Mouse (Mus musculus): ENCODE results near the gene Hmox1. TPM values are rescaled to one million over a fixed set of nuclear protein-coding genes. Genes with fewer than 3 reads are reported as not detected.

Gene Hmox1
- polyA plus RNA-seq, 1 experiment from 2014 or later, result 25.8 TPM

DNA sequence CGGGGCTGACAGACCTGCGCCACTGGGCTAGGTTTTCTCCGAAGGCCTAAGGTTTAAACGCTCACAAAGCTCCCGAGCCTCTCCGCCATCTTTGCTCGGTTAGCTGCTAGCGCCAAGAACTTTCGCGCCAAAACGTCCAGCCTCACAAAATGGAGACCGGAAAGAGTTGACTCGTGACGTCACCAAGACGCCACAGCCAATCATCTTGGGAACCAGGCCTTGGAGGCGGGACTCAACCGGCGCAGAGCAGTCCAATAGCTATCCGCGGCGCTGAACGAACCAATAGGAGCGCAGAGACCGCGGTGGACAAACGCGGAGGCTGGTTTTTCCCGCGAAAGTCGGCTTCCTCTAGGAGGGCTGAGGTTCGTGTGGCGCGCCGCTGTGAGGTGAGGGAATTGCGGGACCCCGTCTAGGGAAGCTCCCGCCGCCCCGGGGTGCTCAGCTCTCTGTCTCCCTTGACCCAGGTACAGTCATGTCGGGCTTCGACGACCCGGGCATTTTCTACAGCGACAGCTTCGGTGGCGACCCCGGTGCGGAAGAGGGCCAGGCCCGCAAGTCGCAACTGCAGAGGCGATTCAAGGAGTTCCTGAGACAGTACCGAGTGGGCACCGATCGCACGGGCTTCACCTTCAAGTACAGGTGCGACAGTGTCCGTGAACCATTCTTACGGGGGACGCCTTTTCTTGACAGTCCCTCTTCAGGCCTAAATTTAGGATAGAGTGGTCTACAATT lies 16.0 kb downstream of the Hmox1 start, which contains the start of gene Mcm5:
Mcm5 (plus strand) TSS at position 334 of the 732 bp plus-strand sequence.
- Histone ChIP-seq H3K27me3 (ENCODE audit: control insufficient read depth, insufficient read depth, low read length) (no peaks in the 10 kb centered on the region), H3K4me2 (ENCODE audit: low read depth, low read length) (peak within 1 kb of the TSS; percentile 86), H3K27ac (ENCODE audit: low read length) (peak within 1 kb of the TSS; percentile 86), H3K9ac (ENCODE audit: low read length) (peak within 1 kb of the TSS; percentile 94), H3K4me3 (replicated peaks; ENCODE audit: low read length) (peak within 1 kb of the TSS; percentile 91), H3K4me1 (ENCODE audit: control insufficient read depth, insufficient read depth, low read length) (peaks cover 16% of the 10 kb centered on the region), H3K36me3 (ENCODE audit: control insufficient read depth, insufficient read depth, low read length) (peaks cover 17% of the 10 kb centered on the region; the same call in 1 of the 2 replicates), H3K9me3 (replicated peaks; ENCODE audit: control insufficient read depth, low read length) (no peaks in the 10 kb centered on the region)
- under 1% methylated on average over 59 of the region's 59 CpGs for WGBS
- ATAC-seq (ENCODE audit: insufficient read depth, low FRiP score), result peak; percentile 98

DNA sequence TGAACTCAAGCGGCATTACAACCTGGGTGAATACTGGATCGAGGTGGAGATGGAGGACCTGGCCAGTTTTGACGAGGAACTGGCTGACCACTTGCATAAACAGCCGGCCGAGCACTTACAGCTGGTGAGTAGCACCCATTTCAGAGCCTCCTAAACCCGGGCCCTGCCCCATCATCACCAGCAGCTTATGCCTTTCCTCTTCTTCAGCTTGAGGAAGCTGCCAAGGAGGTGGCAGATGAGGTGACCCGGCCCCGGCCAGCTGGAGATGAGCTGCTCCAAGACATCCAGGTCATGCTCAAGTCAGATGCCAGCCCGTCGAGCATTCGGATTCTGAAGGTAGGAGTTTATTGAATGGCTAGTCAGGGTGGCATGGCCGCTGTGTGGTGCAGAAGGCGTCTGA lies 16.7 kb downstream of the Hmox1 start:
- H3K4me2 ChIP-seq (ENCODE audit: low read depth, low read length), result peak overlapping the region; percentile 86
- H3K27ac ChIP-seq (ENCODE audit: low read length), result no peak overlapping the region
- no peak for ATAC-seq (ENCODE audit: insufficient read depth, low FRiP score)
- no peaks in the 10 kb centered on the region for H3K9me3 ChIP-seq (replicated peaks; ENCODE audit: control insufficient read depth, low read length)
- peaks cover 16% of the 10 kb centered on the region for H3K4me1 ChIP-seq (ENCODE audit: control insufficient read depth, insufficient read depth, low read length)
- H3K4me3 ChIP-seq (replicated peaks; ENCODE audit: low read length), result peak overlapping the region; percentile 91
- H3K27me3 ChIP-seq (ENCODE audit: control insufficient read depth, insufficient read depth, low read length), result no peaks in the 10 kb centered on the region
- H3K36me3 ChIP-seq (ENCODE audit: control insufficient read depth, insufficient read depth, low read length), result peaks cover 19% of the 10 kb centered on the region; the same call in 1 of the 2 replicates
- peak overlapping the region; percentile 86 for H3K9ac ChIP-seq (ENCODE audit: low read length)
- WGBS, result 8% methylated on average over 13 of the region's 13 CpGs

DNA sequence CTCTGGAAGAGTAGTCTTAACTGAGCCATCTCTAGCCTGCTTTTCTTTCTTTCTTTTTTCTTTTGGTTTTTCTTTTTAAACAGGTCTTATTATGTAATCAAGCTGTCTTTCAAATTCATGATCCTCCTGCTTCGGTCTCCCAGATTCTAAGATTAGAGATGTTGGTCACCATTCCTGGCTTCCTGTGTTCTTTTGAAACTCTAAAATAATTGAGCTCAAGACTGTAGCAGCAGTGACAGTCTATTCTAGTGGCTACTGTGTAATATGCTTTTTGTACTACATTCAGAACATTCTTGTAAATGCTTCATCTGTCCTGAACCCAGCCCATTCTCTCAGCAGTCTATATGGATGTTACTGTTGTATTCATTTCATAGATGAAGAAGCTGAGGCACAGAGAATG lies 25.1 kb downstream of the Hmox1 start:
- H3K27ac ChIP-seq (ENCODE audit: low read length), result no peak overlapping the region
- WGBS, result 95% methylated on average over 1 of the region's 1 CpGs
- peaks cover 44% of the 10 kb centered on the region for H3K36me3 ChIP-seq (ENCODE audit: control insufficient read depth, insufficient read depth, low read length)
- no peak overlapping the region for H3K9ac ChIP-seq (ENCODE audit: low read length)
- ATAC-seq (ENCODE audit: insufficient read depth, low FRiP score), result no peak
- no peaks in the 10 kb centered on the region for H3K4me1 ChIP-seq (ENCODE audit: control insufficient read depth, insufficient read depth, low read length)
- no peaks in the 10 kb centered on the region for H3K27me3 ChIP-seq (ENCODE audit: control insufficient read depth, insufficient read depth, low read length)
- H3K9me3 ChIP-seq (replicated peaks; ENCODE audit: control insufficient read depth, low read length), result no peaks in the 10 kb centered on the region
- H3K4me3 ChIP-seq (replicated peaks; ENCODE audit: low read length), result no peak overlapping the region
- H3K4me2 ChIP-seq (ENCODE audit: low read depth, low read length), result no peak overlapping the region

DNA sequence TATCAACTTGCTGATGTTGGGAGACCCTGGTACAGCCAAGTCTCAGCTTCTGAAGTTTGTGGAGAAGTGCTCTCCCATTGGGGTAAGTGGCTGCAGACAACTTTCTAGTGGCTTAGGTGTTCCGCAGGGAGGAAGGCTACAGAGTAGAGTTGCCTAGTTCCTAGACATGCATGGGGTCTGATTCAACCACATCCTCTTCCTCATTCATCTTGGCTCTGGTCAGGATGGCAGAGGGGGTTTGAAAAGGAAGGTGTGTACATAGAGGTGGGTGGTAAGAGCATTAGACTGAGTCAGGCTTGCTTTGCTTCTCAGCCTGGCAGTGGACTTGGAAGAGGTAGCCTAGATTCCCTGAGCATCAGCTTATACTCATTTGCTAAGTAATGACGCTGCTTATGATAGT lies 25.9 kb downstream of the Hmox1 start:
- no peaks in the 10 kb centered on the region for H3K27me3 ChIP-seq (ENCODE audit: control insufficient read depth, insufficient read depth, low read length)
- WGBS, result 95% methylated on average over 2 of the region's 2 CpGs
- no peak for ATAC-seq (ENCODE audit: insufficient read depth, low FRiP score)
- H3K36me3 ChIP-seq (ENCODE audit: control insufficient read depth, insufficient read depth, low read length), result peaks cover 36% of the 10 kb centered on the region
- no peaks in the 10 kb centered on the region for H3K9me3 ChIP-seq (replicated peaks; ENCODE audit: control insufficient read depth, low read length)
- no peak overlapping the region for H3K4me3 ChIP-seq (replicated peaks; ENCODE audit: low read length)
- H3K9ac ChIP-seq (ENCODE audit: low read length), result no peak overlapping the region
- no peak overlapping the region for H3K4me2 ChIP-seq (ENCODE audit: low read depth, low read length)
- H3K4me1 ChIP-seq (ENCODE audit: control insufficient read depth, insufficient read depth, low read length), result no peaks in the 10 kb centered on the region
- no peak overlapping the region for H3K27ac ChIP-seq (ENCODE audit: low read length)

DNA sequence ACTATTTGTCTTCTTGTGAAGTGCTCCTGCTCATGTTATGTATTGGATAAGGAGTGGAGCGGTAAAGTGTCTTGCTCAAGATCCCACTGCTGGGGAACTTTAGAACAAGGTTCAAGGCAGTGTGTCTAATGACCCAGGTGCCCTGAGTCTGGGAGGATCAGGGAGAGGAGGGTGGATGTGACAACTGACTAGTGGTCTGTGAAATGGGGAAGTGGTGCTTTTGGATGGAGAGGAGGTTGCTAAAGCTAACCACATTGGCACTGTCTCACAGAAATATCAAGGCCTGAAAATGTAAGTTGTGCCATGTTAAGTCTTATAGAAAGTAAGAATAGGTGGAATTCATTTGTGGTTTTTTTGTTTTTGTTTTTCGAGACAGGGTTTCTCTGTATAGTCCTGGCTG lies 26.3 kb downstream of the Hmox1 start:
- H3K9me3 ChIP-seq (replicated peaks; ENCODE audit: control insufficient read depth, low read length), result no peaks in the 10 kb centered on the region
- H3K4me2 ChIP-seq (ENCODE audit: low read depth, low read length), result no peak overlapping the region
- ATAC-seq (ENCODE audit: insufficient read depth, low FRiP score), result no peak
- H3K27me3 ChIP-seq (ENCODE audit: control insufficient read depth, insufficient read depth, low read length), result no peaks in the 10 kb centered on the region
- H3K36me3 ChIP-seq (ENCODE audit: control insufficient read depth, insufficient read depth, low read length), result peaks cover 38% of the 10 kb centered on the region
- H3K4me1 ChIP-seq (ENCODE audit: control insufficient read depth, insufficient read depth, low read length), result no peaks in the 10 kb centered on the region
- H3K27ac ChIP-seq (ENCODE audit: low read length), result no peak overlapping the region
- no peak overlapping the region for H3K9ac ChIP-seq (ENCODE audit: low read length)
- WGBS, result 93% methylated on average over 2 of the region's 2 CpGs
- no peak overlapping the region for H3K4me3 ChIP-seq (replicated peaks; ENCODE audit: low read length)

DNA sequence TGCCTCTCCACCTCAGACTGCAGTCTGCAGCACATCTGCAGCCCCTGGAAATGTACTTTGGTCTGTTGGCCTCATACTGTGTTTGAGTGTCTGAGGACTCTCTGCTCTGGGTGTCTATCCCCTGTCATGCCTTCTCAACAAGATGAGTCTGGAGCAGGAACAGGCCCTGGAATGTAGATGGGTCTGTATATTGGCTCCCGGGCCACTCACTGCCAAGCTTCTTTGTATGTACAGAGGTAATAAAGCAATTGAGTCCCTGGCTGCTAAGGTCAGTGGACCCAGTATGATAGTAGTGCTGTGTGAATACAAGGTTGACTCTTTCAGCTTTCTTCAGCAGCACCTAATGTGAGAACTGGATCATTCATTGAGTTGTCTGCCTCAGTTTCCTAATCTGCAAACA lies 34.0 kb downstream of the Hmox1 start:
- H3K36me3 ChIP-seq (ENCODE audit: control insufficient read depth, insufficient read depth, low read length), result peaks cover 14% of the 10 kb centered on the region
- no peaks in the 10 kb centered on the region for H3K9me3 ChIP-seq (replicated peaks; ENCODE audit: control insufficient read depth, low read length)
- H3K9ac ChIP-seq (ENCODE audit: low read length), result no peak overlapping the region
- no peak for ATAC-seq (ENCODE audit: insufficient read depth, low FRiP score)
- no peak overlapping the region for H3K4me2 ChIP-seq (ENCODE audit: low read depth, low read length)
- no peaks in the 10 kb centered on the region for H3K4me1 ChIP-seq (ENCODE audit: control insufficient read depth, insufficient read depth, low read length)
- no peaks in the 10 kb centered on the region for H3K27me3 ChIP-seq (ENCODE audit: control insufficient read depth, insufficient read depth, low read length)
- WGBS, result 76% methylated on average over 1 of the region's 1 CpGs
- H3K4me3 ChIP-seq (replicated peaks; ENCODE audit: low read length), result no peak overlapping the region
- no peak overlapping the region for H3K27ac ChIP-seq (ENCODE audit: low read length)

DNA sequence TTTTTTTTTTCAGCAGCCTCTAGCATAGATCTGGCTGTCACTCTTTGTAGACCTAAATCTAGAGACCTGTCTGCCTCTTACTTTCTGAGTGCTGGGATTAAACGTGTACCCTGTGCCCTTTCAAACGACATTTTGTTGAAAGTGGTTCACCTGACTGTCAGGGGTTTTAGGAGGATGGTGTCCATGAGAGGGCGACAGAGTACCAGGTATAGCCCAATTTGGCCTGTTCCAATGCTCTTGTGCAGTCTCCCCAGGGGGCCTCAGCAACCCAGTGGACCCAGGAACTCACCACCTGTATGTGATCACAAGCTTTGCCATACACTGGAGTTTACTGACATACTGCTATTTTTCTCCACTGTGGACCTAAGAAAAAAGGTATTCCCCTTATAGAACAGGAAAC lies 39.1 kb downstream of the Hmox1 start:
- Histone ChIP-seq H3K36me3 (ENCODE audit: control insufficient read depth, insufficient read depth, low read length) (peaks cover 4% of the 10 kb centered on the region), H3K4me1 (ENCODE audit: control insufficient read depth, insufficient read depth, low read length) (0 out of 2 replicates have a peak, but pooled peaks cover 6% of the 10 kb centered on the region), H3K4me3 (replicated peaks; ENCODE audit: low read length) (no peak overlapping the region), H3K4me2 (ENCODE audit: low read depth, low read length) (no peak overlapping the region), H3K27ac (ENCODE audit: low read length) (no peak overlapping the region), H3K9me3 (replicated peaks; ENCODE audit: control insufficient read depth, low read length) (no peaks in the 10 kb centered on the region), H3K9ac (ENCODE audit: low read length) (no peak overlapping the region), H3K27me3 (ENCODE audit: control insufficient read depth, insufficient read depth, low read length) (no peaks in the 10 kb centered on the region)
- WGBS, result 6% methylated on average over 3 of the region's 3 CpGs
- no peak for ATAC-seq (ENCODE audit: insufficient read depth, low FRiP score)

DNA sequence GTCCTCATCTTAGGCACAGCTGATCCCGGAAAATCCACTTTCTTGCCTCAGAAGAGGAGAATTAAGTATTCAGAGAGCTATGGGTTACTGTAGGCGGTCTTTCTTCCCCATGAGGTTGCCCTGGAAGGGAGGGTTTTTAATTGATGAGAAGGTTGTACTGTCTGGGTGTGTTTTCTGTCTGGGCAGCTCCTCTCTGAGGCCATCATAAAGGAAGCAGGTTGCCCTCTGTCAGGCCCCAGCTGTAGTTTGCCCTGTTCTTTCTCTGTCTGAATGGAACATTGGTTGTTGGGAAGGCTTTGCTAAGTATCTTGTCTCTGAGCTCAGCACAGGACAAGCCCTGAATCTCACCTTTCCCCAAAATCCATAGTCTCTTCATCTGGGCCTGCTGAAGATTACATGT lies 40.0 kb downstream of the Hmox1 start:
- Histone ChIP-seq H3K27ac (ENCODE audit: low read length) (no peak overlapping the region), H3K36me3 (ENCODE audit: control insufficient read depth, insufficient read depth, low read length) (no peaks in the 10 kb centered on the region; the same call in 1 of the 2 replicates), H3K4me1 (ENCODE audit: control insufficient read depth, insufficient read depth, low read length) (0 out of 2 replicates have a peak, but pooled peaks cover 6% of the 10 kb centered on the region), H3K9ac (ENCODE audit: low read length) (no peak overlapping the region), H3K4me2 (ENCODE audit: low read depth, low read length) (no peak overlapping the region), H3K27me3 (ENCODE audit: control insufficient read depth, insufficient read depth, low read length) (no peaks in the 10 kb centered on the region), H3K9me3 (replicated peaks; ENCODE audit: control insufficient read depth, low read length) (no peaks in the 10 kb centered on the region), H3K4me3 (replicated peaks; ENCODE audit: low read length) (no peak overlapping the region)
- WGBS, result 85% methylated on average over 2 of the region's 2 CpGs
- no peak for ATAC-seq (ENCODE audit: insufficient read depth, low FRiP score)

DNA sequence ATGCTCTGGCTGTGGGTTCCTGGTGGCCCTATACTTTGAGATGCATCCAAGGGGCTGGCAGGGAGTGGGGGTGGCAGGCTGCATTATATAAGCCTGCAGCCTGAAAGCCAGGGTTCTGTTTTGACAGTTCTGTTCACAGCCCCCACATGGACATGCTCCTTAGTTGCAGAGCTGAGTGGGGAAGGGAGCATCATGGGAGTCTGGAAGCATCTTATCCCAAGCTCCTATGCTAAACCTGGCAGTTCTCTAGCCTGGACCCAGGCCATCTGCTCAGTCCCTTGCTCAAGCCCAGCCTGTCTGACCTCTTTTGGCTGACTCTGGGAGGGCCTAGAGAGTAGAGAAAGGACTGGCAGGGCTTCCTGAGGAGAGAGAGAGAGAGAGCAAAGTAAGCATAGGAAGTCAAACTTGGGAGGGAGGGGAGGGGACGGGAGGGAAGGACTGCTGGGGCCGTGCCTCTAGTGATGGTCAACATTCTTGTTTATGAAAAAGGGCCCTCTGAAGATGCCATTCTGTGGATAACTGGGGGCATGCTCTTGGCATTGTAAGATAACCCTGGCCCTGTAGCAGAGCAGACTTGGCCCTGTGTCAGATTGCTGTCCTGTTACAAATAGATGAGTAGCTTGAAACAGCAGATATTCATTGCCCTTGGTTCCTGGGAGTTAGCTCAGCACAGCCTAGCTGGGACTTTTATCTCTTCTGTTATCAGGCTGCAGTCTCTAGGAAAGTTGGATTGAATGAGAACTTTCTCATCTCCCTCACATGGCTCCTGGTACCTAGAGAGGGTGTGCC lies 41.4 kb downstream of the Hmox1 start:
- H3K9ac ChIP-seq (ENCODE audit: low read length), result no peak overlapping the region
- H3K9me3 ChIP-seq (replicated peaks; ENCODE audit: control insufficient read depth, low read length), result no peaks in the 10 kb centered on the region
- H3K4me3 ChIP-seq (replicated peaks; ENCODE audit: low read length), result no peak overlapping the region
- 0 out of 2 replicates have a peak, but pooled peaks cover 6% of the 10 kb centered on the region for H3K4me1 ChIP-seq (ENCODE audit: control insufficient read depth, insufficient read depth, low read length)
- H3K27me3 ChIP-seq (ENCODE audit: control insufficient read depth, insufficient read depth, low read length), result no peaks in the 10 kb centered on the region
- no peak overlapping the region for H3K4me2 ChIP-seq (ENCODE audit: low read depth, low read length)
- WGBS, result 13% methylated on average over 2 of the region's 2 CpGs
- peak overlapping the region; percentile 22; the same call in 1 of the 2 replicates for H3K27ac ChIP-seq (ENCODE audit: low read length)
- H3K36me3 ChIP-seq (ENCODE audit: control insufficient read depth, insufficient read depth, low read length), result no peaks in the 10 kb centered on the region
- peak; percentile 78; the same call in 1 of the 2 replicates for ATAC-seq (ENCODE audit: insufficient read depth, low FRiP score)

Data from stomach, embryonic 16.5 days (tissue).